Mouse (Mus musculus) myocyte (in vitro differentiated cells): ENCODE results near the gene Fam71b.

Source experiments
- CEBPB ChIP-seq: IDR thresholded peaks from 2 replicates; pipeline ENCODE4 v1.6.1; 2011; ENCODE audit warnings: mild to moderate bottlenecking, moderate library complexity; ENCODE audit not compliant: poor library complexity, insufficient read depth, severe bottlenecking
- E2F4 ChIP-seq: IDR thresholded peaks from one replicate; pipeline ENCODE4 v1.6.1; 2011; ENCODE audit warnings: mild to moderate bottlenecking, control low read depth, moderate library complexity; ENCODE audit not compliant: insufficient read depth
- MAX ChIP-seq: IDR thresholded peaks from one replicate; pipeline ENCODE4 v1.6.1; 2011; ENCODE audit warnings: low read depth, mild to moderate bottlenecking, control low read depth
- MYOD1 ChIP-seq, 3 experiments: IDR thresholded peaks; one replicate each; pipeline ENCODE4 v1.6.1; 2011; ENCODE audit warnings: control low read depth in 2 of 3, low read depth in 2 of 3, mild to moderate bottlenecking in 2 of 3, moderate library complexity in 1 of 3; ENCODE audit not compliant: insufficient read length in 2 of 3, control insufficient read depth in 1 of 3
- MYOG ChIP-seq, 3 experiments: IDR thresholded peaks; one replicate each; pipeline ENCODE4 v1.6.1; 2011; ENCODE audit warnings: control low read depth in 2 of 3, low read depth in 2 of 3, mild to moderate bottlenecking in 2 of 3; ENCODE audit not compliant: insufficient read length in 2 of 3, control insufficient read depth in 1 of 3, insufficient read depth in 1 of 3
- POLR2A ChIP-seq: IDR thresholded peaks from one replicate; pipeline ENCODE4 v1.6.1; 2011; ENCODE audit warnings: low read depth, mild to moderate bottlenecking, control low read depth, moderate library complexity; ENCODE audit not compliant: insufficient read length
- POLR2AphosphoS2 ChIP-seq: IDR thresholded peaks from one replicate; pipeline ENCODE4 v1.6.1; 2011; ENCODE audit warnings: low read depth, control low read depth; ENCODE audit not compliant: insufficient read length
- TCF12 ChIP-seq: IDR thresholded peaks from one replicate; pipeline ENCODE4 v1.6.1; 2011; ENCODE audit warnings: mild to moderate bottlenecking, control low read depth; ENCODE audit not compliant: poor library complexity, insufficient read depth, severe bottlenecking
- TCF3 ChIP-seq: IDR thresholded peaks from one replicate; pipeline ENCODE4 v1.6.1; 2011; ENCODE audit warnings: low read depth, control low read depth; ENCODE audit not compliant: insufficient read length
- USF1 ChIP-seq: IDR thresholded peaks from one replicate; pipeline ENCODE4 v1.6.1; 2011; ENCODE audit warnings: low read depth, mild to moderate bottlenecking, control low read depth, moderate library complexity

DNA sequence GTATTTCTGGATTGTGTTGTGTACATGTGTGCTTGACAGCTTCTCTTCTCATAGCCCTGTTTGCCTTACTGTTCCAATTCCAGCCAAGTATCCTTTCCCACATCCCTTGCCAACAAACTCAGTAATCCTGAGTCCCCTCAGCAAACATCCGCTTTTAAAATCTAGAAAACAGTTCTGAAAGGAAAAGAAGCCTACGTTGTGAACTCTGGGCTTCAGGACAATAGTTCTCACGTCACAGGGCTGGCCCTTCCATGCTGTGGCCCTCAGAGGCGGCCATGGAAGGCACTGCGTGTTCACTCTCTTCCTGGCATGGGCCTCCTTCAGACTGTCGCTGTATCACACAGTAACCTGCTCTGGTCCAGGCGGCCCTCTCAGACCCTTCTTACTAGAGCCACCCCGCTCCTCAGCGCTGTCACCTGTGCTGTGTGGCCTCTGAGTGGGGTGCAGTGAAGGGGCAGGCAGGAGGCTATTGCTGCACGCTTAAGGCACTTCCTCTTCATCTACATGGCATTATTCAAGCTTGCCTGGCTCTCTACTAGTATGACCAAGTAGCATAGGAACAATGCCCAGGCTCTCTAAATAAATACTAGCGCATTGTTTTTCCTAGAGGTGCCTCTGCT, 53.2 kb downstream of the Fam71b start:
- TF ChIP-seq TCF12 (no peak), MYOD1 (IDR thresholded peaks at IDR 0.05; ENCODE audit: control insufficient read depth in 1 of 3, insufficient read length in 2 of 3, low read depth in 2 of 3) (no peak), POLR2A (no peak), CEBPB (no peak), USF1 (no peak), E2F4 (no peak), MAX (no peak), POLR2AphosphoS2 (no peak), MYOG (IDR thresholded peaks at IDR 0.05; ENCODE audit: control insufficient read depth in 1 of 3, insufficient read depth in 1 of 3, insufficient read length in 2 of 3, low read depth in 2 of 3) (no peak), TCF3 (no peak)
